Mouse (Mus musculus) heart, postnatal 0 days (tissue): Measurements from ENCODE around the gene Mpzl2.

Experiments
- CTCF ChIP-seq: IDR thresholded peaks from 2 replicates; pipeline ENCODE4 v1.5.1; 2016; ENCODE audit warnings: antibody characterized with exemption, control low read depth, low read depth
- EP300 ChIP-seq: IDR thresholded peaks from 2 replicates; pipeline ENCODE4 v1.6.1; 2016; ENCODE audit warnings: antibody characterized with exemption, low read depth

GRCm38 (mm10) chr9:45084556-45084955 lies 45.0 kb downstream of the Mpzl2 start:
- TF ChIP-seq CTCF (no peak), EP300 (no peak)
